In genomic region chr11:75796029-75796445, GRCm38 (mm10) we compare ENCODE assay signal across 7 mouse cellular contexts. TPM values are rescaled to one million over a fixed set of nuclear protein-coding genes. Genes with fewer than 3 reads are reported as not detected.
DNase-seq lines count a peak whose midpoint lies in the region; ATAC-seq and TF ChIP-seq lines count a peak whose summit lies in the region.

TSS of gene Doc2b (minus strand) at chr11:75796049.

- H3K36me3 ChIP-seq in embryonic facial prominence, embryonic 12.5 days, result no peaks in the 10 kb centered on the region
- no peaks in the 10 kb centered on the region for H3K36me3 ChIP-seq in hindbrain, embryonic 14.5 days (replicated peaks; ENCODE audit: control insufficient read depth, insufficient read depth)
- no peaks in the 10 kb centered on the region for H3K36me3 ChIP-seq in midbrain, embryonic 13.5 days
- H3K36me3 ChIP-seq in stomach, postnatal 0 days (ENCODE audit: control insufficient read depth, insufficient read depth, low read length), result no peaks in the 10 kb centered on the region

- peak; percentile 52 for DNase-seq in Muller cell, postnatal 12 days (ENCODE audit: inconsistent ontology term)
- peak; percentile 78 for DNase-seq in adrenal gland, postnatal 10 days
- peak; percentile 68 for DNase-seq in hindbrain, embryonic 14.5 days (ENCODE audit: low spot score)
- peak; percentile 75 to 76 for DNase-seq in left cerebral cortex, postnatal 14 days (ENCODE audit: low spot score in 2 of 2)
- peak; percentile 60 for DNase-seq in stomach, postnatal 0 days (ENCODE audit: low spot score)

- H3K4me3 ChIP-seq in embryonic facial prominence, embryonic 12.5 days, result peak within 1 kb of the TSS; percentile 53
- peak within 1 kb of the TSS; percentile 50 for H3K4me3 ChIP-seq in hindbrain, embryonic 14.5 days (replicated peaks; ENCODE audit: low read length)
- peak within 1 kb of the TSS; percentile 51 for H3K4me3 ChIP-seq in midbrain, embryonic 13.5 days (replicated peaks)
- peak within 1 kb of the TSS; percentile 49 for H3K4me3 ChIP-seq in stomach, postnatal 0 days (ENCODE audit: low read depth, low read length)

- peak within 1 kb of the TSS; percentile 70 for H3K9ac ChIP-seq in embryonic facial prominence, embryonic 12.5 days
- H3K9ac ChIP-seq in hindbrain, embryonic 14.5 days, result peak within 1 kb of the TSS; percentile 58
- peak within 1 kb of the TSS; percentile 61 for H3K9ac ChIP-seq in midbrain, embryonic 13.5 days (replicated peaks)
- peak within 1 kb of the TSS; percentile 53 for H3K9ac ChIP-seq in stomach, postnatal 0 days (ENCODE audit: low read length)

- H3K27ac ChIP-seq in embryonic facial prominence, embryonic 12.5 days, result no peak within 1 kb of the TSS
- no peak within 1 kb of the TSS for H3K27ac ChIP-seq in hindbrain, embryonic 14.5 days
- H3K27ac ChIP-seq in midbrain, embryonic 13.5 days, result no peak within 1 kb of the TSS
- no peak within 1 kb of the TSS for H3K27ac ChIP-seq in stomach, postnatal 0 days (replicated peaks)

- TF ChIP-seq CTCF in stomach, postnatal 0 days (IDR thresholded peaks at IDR 0.05; ENCODE audit: low read depth), result no peak

- intact Hi-C loops in left cerebral cortex, postnatal 14 days (cut with DNase I), result no loop called here

- no peak; the same call in 1 of the 2 replicates for ATAC-seq in embryonic facial prominence, embryonic 12.5 days (ENCODE audit: insufficient number of reproducible peaks, insufficient read depth, low FRiP score, low TSS enrichment)
- peak; percentile 87 for ATAC-seq in hindbrain, embryonic 14.5 days (ENCODE audit: low FRiP score)
- peak; percentile 89 for ATAC-seq in midbrain, embryonic 13.5 days
- ATAC-seq in stomach, postnatal 0 days (ENCODE audit: low FRiP score, low TSS enrichment), result peak; percentile 37; the same call in 1 of the 2 replicates

- peak within 1 kb of the TSS; percentile 73 for H3K4me2 ChIP-seq in embryonic facial prominence, embryonic 12.5 days (replicated peaks)
- peak within 1 kb of the TSS; percentile 64 for H3K4me2 ChIP-seq in hindbrain, embryonic 14.5 days (replicated peaks)
- peak within 1 kb of the TSS; percentile 62 for H3K4me2 ChIP-seq in midbrain, embryonic 13.5 days (replicated peaks)
- peak within 1 kb of the TSS; percentile 60 for H3K4me2 ChIP-seq in stomach, postnatal 0 days (replicated peaks; ENCODE audit: low read depth)

- H3K4me1 ChIP-seq in embryonic facial prominence, embryonic 12.5 days, result 0 out of 2 replicates have a peak, but pooled peaks cover 6% of the 10 kb centered on the region
- peaks cover 7% of the 10 kb centered on the region; the same call in 1 of the 2 replicates for H3K4me1 ChIP-seq in hindbrain, embryonic 14.5 days (replicated peaks; ENCODE audit: control insufficient read depth, insufficient read depth, low read length)
- H3K4me1 ChIP-seq in midbrain, embryonic 13.5 days (replicated peaks), result peaks cover 20% of the 10 kb centered on the region
- 0 out of 2 replicates have a peak, but pooled peaks cover 3% of the 10 kb centered on the region for H3K4me1 ChIP-seq in stomach, postnatal 0 days (replicated peaks; ENCODE audit: control insufficient read depth, insufficient read depth)

- no peaks in the 10 kb centered on the region for H3K9me3 ChIP-seq in embryonic facial prominence, embryonic 12.5 days
- H3K9me3 ChIP-seq in hindbrain, embryonic 14.5 days (ENCODE audit: control insufficient read depth, low read length), result no peaks in the 10 kb centered on the region
- H3K9me3 ChIP-seq in midbrain, embryonic 13.5 days, result no peaks in the 10 kb centered on the region
- no peaks in the 10 kb centered on the region for H3K9me3 ChIP-seq in stomach, postnatal 0 days (ENCODE audit: control insufficient read depth, low read length)

- H3K27me3 ChIP-seq in embryonic facial prominence, embryonic 12.5 days, result peaks cover 68% of the 10 kb centered on the region
- H3K27me3 ChIP-seq in hindbrain, embryonic 14.5 days (ENCODE audit: control insufficient read depth, insufficient read depth, low read length), result peaks cover 43% of the 10 kb centered on the region
- H3K27me3 ChIP-seq in midbrain, embryonic 13.5 days, result peaks cover 54% of the 10 kb centered on the region
- H3K27me3 ChIP-seq in stomach, postnatal 0 days (ENCODE audit: control insufficient read depth, insufficient read depth, low read length), result no peaks in the 10 kb centered on the region; the same call in 1 of the 2 replicates

- WGBS in embryonic facial prominence, embryonic 12.5 days, result 4% methylated on average over 33 of the region's 37 CpGs
- WGBS in hindbrain, embryonic 14.5 days, result 6% methylated on average over 22 of the region's 37 CpGs
- 4% methylated on average over 34 of the region's 37 CpGs for WGBS in midbrain, embryonic 13.5 days
- 15% methylated on average over 15 of the region's 37 CpGs for WGBS in stomach, postnatal 0 days

- TF ChIP-seq EP300 in stomach, postnatal 0 days (optimal IDR thresholded peaks at IDR 0.05), result no peak

RNA-seq across cellular contexts. Expression of gene Doc2b, which starts in this region (rescaled TPM):
- 10 to 100 TPM; 13.6 to 20.3 TPM for total RNA-seq in adrenal gland, postnatal 10 days (2021)
- 2.1 and 2.5 TPM in 2 replicates for polyA plus RNA-seq in embryonic facial prominence, embryonic 12.5 days (2016; fragmentation: Nextera tagmentation; extraction: Ambion mirVana)
- polyA plus RNA-seq in hindbrain, embryonic 14.5 days (2014; fragmentation: Nextera tagmentation; extraction: Ambion mirVana), result 2.9 and 3.7 TPM in 2 replicates
- 10 to 100 TPM; 25.0 to 34.4 TPM for total RNA-seq in left cerebral cortex, postnatal 14 days (2021)
- polyA plus RNA-seq in midbrain, embryonic 13.5 days (2015; fragmentation: Nextera tagmentation; extraction: Ambion mirVana), result 1.0 and 1.1 TPM in 2 replicates
- 0.65 and 0.75 TPM in 2 replicates for polyA plus RNA-seq in stomach, postnatal 0 days (2015; fragmentation: Nextera tagmentation; extraction: Ambion mirVana)

Comparison
In these comparisons a context has a peak if more than half of its experiments do, and no peak if none do; other contexts are left out.
1. Peak in DNase-seq, ATAC-seq, H3K4me3 ChIP-seq, H3K9ac ChIP-seq and H3K4me2 ChIP-seq in stomach, postnatal 0 days; RNA of the gene not detected or under 1 TPM.